Mouse (Mus musculus): ENCODE data around the gene Hist1h4c. TPM values are rescaled to one million over a fixed set of nuclear protein-coding genes. Genes with fewer than 3 reads are reported as not detected.
"Not testable (repeated sequence)": the region's sequence is repeated elsewhere in the genome, so short reads cannot be mapped to it uniquely, and the experiment has no call there.

The Hist1h4c gene
- total and polyA plus RNA-seq, 3 experiments = 2.2 to 240 (median 123) TPM

DNA sequence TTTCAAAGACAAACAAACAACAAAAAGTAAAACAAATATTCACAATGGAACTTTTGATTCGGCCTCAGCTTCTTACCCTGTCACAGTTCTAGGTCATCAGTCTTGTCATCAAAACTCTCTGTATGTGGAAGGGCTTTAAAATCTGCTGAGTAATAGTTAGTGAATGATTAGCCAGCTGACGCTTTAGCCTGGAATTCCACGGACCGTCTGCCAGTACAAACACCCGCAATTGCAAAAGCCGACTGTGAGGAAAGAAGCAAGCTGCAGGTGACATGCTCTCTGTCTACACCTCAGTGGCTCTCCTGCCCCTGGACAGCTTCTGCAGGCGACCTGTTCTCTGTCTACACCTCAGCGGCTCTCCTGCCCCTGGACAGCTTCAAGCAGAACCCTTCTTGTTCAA, 32.2 kb upstream of the Hist1h4c start:
- TF ChIP-seq TAL1 (conservative IDR thresholded peaks at IDR 0.05; ENCODE audit: low read depth, low read length) = no peak
- TF ChIP-seq GATA1 (IDR thresholded peaks at IDR 0.05; ENCODE audit: borderline replicate concordance, low read length) = no peak
- no peak for TF ChIP-seq CTCF (IDR thresholded peaks at IDR 0.05; ENCODE audit: low read depth, low read length)
- TF ChIP-seq POLR2AphosphoS5 (IDR thresholded peaks at IDR 0.05; ENCODE audit: insufficient replicate concordance, low read depth, low read length) = no peak
- TF ChIP-seq GATA2 (IDR thresholded peaks at IDR 0.05; ENCODE audit: borderline replicate concordance, low read depth, low read length) = no peak
- peaks cover 16% of the 10 kb centered on the region for H3K27me3 ChIP-seq (ENCODE audit: insufficient read depth, low read length)
- DNase-seq (ENCODE audit: low spot score) (no peak), ATAC-seq (ENCODE audit: extremely low read depth, insufficient number of reproducible peaks, low FRiP score, poor library complexity, severe bottlenecking) (no peak)
- H3K9me3 ChIP-seq (replicated peaks) = no peaks in the 10 kb centered on the region
- no peak overlapping the region for H3K4me3 ChIP-seq (ENCODE audit: low read depth, low read length)
- no peaks in the 10 kb centered on the region for H3K36me3 ChIP-seq (replicated peaks)
- H3K4me1 ChIP-seq (ENCODE audit: insufficient read depth, low read depth, low read length) = peaks cover 3% of the 10 kb centered on the region; the same call in 1 of the 2 replicates

DNA sequence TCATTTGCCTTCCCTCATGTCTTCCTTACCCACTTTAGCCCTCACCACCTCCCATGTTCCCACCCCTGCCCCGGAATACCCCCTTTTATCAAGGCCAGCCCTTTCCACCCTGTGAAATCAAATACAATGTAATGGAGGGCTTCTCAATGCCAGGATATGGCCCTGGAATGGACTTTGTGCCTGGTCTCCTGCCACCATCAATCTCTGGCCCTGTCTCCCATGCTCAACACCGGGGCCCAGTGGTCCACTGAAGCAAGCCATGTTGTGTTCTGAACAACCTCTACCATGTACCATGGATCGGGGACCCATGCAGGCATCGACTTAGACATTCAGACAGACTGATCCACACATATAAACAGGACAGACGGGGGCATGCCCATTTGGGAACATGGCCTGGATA, 31.5 kb upstream of the Hist1h4c start:
- Histone ChIP-seq H3K36me3 (replicated peaks) (no peaks in the 10 kb centered on the region), H3K27me3 (ENCODE audit: insufficient read depth, low read length) (peaks cover 18% of the 10 kb centered on the region), H3K9me3 (replicated peaks) (no peaks in the 10 kb centered on the region), H3K4me3 (ENCODE audit: low read depth, low read length) (no peak overlapping the region), H3K4me1 (ENCODE audit: insufficient read depth, low read depth, low read length) (peaks cover 3% of the 10 kb centered on the region; the same call in 1 of the 2 replicates)
- ATAC-seq (ENCODE audit: extremely low read depth, insufficient number of reproducible peaks, low FRiP score, poor library complexity, severe bottlenecking) (no peak), DNase-seq (ENCODE audit: low spot score) (no peak)
- TF ChIP-seq POLR2AphosphoS5 (IDR thresholded peaks at IDR 0.05; ENCODE audit: insufficient replicate concordance, low read depth, low read length) (no peak), CTCF (IDR thresholded peaks at IDR 0.05; ENCODE audit: low read depth, low read length) (no peak), GATA1 (IDR thresholded peaks at IDR 0.05; ENCODE audit: borderline replicate concordance, low read length) (no peak), GATA2 (IDR thresholded peaks at IDR 0.05; ENCODE audit: borderline replicate concordance, low read depth, low read length) (no peak)

DNA sequence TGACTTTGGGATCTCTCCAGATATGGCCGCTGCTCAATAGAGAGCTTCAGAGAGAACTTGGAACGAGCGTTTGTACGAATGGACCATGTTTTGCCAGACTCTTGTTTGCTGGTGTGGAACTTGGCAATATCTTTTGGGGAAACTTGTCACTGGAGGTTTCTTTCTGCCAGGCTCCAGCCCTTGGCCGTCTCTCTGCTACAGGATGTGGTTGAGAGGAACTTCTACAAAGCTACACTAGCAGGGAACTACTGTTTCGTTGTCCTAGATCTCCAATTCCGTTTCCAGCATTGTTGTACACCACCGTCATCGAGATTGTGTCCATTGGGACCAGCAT, 30.9 kb upstream of the Hist1h4c start:
- no peak overlapping the region for H3K4me3 ChIP-seq (ENCODE audit: low read depth, low read length)
- no peaks in the 10 kb centered on the region for H3K4me1 ChIP-seq (ENCODE audit: insufficient read depth, low read depth, low read length)
- H3K9me3 ChIP-seq (replicated peaks) = no peaks in the 10 kb centered on the region
- DNase-seq (ENCODE audit: low spot score) = no peak
- ATAC-seq (ENCODE audit: extremely low read depth, insufficient number of reproducible peaks, low FRiP score, poor library complexity, severe bottlenecking) = no peak
- no peaks in the 10 kb centered on the region for H3K36me3 ChIP-seq (replicated peaks)
- no peak for TF ChIP-seq GATA2 (IDR thresholded peaks at IDR 0.05; ENCODE audit: borderline replicate concordance, low read depth, low read length)
- no peak for TF ChIP-seq TAL1 (conservative IDR thresholded peaks at IDR 0.05; ENCODE audit: low read depth, low read length)
- no peak for TF ChIP-seq CTCF (IDR thresholded peaks at IDR 0.05; ENCODE audit: low read depth, low read length)
- no peak for TF ChIP-seq GATA1 (IDR thresholded peaks at IDR 0.05; ENCODE audit: borderline replicate concordance, low read length)
- TF ChIP-seq POLR2AphosphoS5 (IDR thresholded peaks at IDR 0.05; ENCODE audit: insufficient replicate concordance, low read depth, low read length) = no peak
- peaks cover 20% of the 10 kb centered on the region for H3K27me3 ChIP-seq (ENCODE audit: insufficient read depth, low read length)

DNA sequence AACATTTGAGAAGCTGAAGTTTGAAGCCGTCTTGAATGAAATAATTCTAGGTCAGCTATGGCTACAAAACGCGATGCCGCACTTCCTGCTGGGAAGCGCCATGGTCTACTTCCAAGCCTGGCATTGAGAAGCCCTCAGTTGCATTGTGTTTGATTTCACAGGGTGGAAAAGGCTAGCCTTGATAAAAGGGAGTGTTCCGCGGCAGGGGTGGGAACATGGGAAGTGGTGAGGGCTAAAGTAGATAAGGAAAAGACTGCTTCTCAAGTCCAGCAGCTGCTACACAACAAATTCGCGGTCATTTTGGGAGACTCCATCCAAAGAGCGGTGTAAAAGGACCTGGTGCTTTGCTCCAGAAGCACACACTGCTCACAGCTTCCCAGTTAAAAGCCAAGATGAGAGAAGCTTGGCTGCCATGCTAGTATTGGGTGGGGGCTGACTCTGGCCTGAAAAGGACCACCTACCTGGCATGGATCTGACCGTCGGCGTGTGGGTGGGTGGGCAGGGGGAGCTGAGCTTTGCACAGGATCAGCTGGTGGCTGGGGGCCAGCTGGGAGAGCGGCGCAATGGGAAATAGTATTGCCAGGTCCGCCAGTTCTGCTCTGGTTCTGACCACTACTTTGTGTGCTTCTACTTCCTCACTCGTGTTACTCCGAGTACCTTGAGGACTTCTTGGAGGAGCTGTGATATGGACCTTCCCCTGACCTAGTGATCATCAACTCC, 30.4 kb upstream of the Hist1h4c start:
- Histone ChIP-seq H3K4me1 (ENCODE audit: insufficient read depth, low read depth, low read length) (no peaks in the 10 kb centered on the region), H3K4me3 (ENCODE audit: low read depth, low read length) (no peak overlapping the region), H3K9me3 (replicated peaks) (no peaks in the 10 kb centered on the region), H3K27me3 (ENCODE audit: insufficient read depth, low read length) (peaks cover 25% of the 10 kb centered on the region), H3K36me3 (replicated peaks) (no peaks in the 10 kb centered on the region)
- DNase-seq (ENCODE audit: low spot score) (no peak), ATAC-seq (ENCODE audit: extremely low read depth, insufficient number of reproducible peaks, low FRiP score, poor library complexity, severe bottlenecking) (no peak)
- TF ChIP-seq TAL1 (conservative IDR thresholded peaks at IDR 0.05; ENCODE audit: low read depth, low read length) (no peak), GATA2 (IDR thresholded peaks at IDR 0.05; ENCODE audit: borderline replicate concordance, low read depth, low read length) (no peak), CTCF (IDR thresholded peaks at IDR 0.05; ENCODE audit: low read depth, low read length) (no peak), GATA1 (IDR thresholded peaks at IDR 0.05; ENCODE audit: borderline replicate concordance, low read length) (no peak)

DNA sequence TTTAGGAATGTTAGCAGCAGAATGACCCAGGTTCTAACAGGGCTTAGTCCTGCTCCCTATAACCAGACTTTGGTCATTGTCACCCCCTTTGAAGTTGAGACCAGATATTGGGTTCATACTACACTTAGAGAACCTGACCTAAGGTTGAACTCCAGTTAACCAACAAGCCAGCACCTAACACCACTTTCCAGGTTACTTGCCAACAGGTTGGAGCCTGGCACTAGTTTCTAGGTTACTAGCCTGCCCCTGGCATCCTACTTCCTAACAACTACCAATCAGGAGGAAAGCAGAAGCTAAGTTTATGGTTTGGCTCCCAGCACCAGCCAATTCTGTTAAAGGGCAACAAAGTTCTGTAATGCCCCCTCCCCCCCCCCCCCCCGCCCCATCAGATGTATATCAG, 27.0 kb upstream of the Hist1h4c start:
- Histone ChIP-seq H3K36me3 (replicated peaks) (no peaks in the 10 kb centered on the region), H3K4me3 (ENCODE audit: low read depth, low read length) (no peak overlapping the region), H3K27me3 (ENCODE audit: insufficient read depth, low read length) (peaks cover 40% of the 10 kb centered on the region), H3K9me3 (replicated peaks) (no peaks in the 10 kb centered on the region), H3K4me1 (ENCODE audit: insufficient read depth, low read depth, low read length) (no peaks in the 10 kb centered on the region)
- DNase-seq (ENCODE audit: low spot score) (no peak), ATAC-seq (ENCODE audit: extremely low read depth, insufficient number of reproducible peaks, low FRiP score, poor library complexity, severe bottlenecking) (no peak)
- TF ChIP-seq CTCF (IDR thresholded peaks at IDR 0.05; ENCODE audit: low read depth, low read length) = no peak
- TF ChIP-seq GATA1 (IDR thresholded peaks at IDR 0.05; ENCODE audit: borderline replicate concordance, low read length) = no peak
- TF ChIP-seq POLR2AphosphoS5 (IDR thresholded peaks at IDR 0.05; ENCODE audit: insufficient replicate concordance, low read depth, low read length) = no peak

DNA sequence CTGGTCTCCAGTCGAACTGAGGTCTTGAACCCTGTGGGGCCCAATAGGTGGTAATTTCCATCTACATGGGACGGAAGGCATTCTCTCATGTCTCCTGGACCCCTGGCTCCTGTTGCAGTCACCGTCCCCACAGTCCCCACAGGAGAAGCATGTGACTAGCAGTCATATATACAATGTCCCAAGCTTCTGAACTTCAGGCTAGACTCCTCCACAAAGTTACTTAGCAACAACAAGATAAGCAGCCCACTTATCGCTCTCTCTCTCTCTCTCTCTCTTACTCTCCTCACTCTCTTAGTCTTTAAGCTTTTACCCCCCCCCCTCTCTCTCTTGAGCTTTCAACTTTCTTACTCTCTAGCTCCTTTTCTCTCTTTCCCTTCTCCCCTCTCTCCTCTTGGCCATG, 26.0 kb upstream of the Hist1h4c start:
- H3K4me3 ChIP-seq (ENCODE audit: low read depth, low read length) = no peak overlapping the region
- H3K27me3 ChIP-seq (ENCODE audit: insufficient read depth, low read length) = peaks cover 37% of the 10 kb centered on the region
- H3K9me3 ChIP-seq (replicated peaks) = no peaks in the 10 kb centered on the region
- no peak for DNase-seq (ENCODE audit: low spot score)
- no peaks in the 10 kb centered on the region for H3K36me3 ChIP-seq (replicated peaks)
- H3K4me1 ChIP-seq (ENCODE audit: insufficient read depth, low read depth, low read length) = no peaks in the 10 kb centered on the region
- TF ChIP-seq POLR2AphosphoS5 (IDR thresholded peaks at IDR 0.05; ENCODE audit: insufficient replicate concordance, low read depth, low read length) (no peak), CTCF (IDR thresholded peaks at IDR 0.05; ENCODE audit: low read depth, low read length) (no peak), TAL1 (conservative IDR thresholded peaks at IDR 0.05; ENCODE audit: low read depth, low read length) (no peak), GATA1 (IDR thresholded peaks at IDR 0.05; ENCODE audit: borderline replicate concordance, low read length) (no peak), GATA2 (IDR thresholded peaks at IDR 0.05; ENCODE audit: borderline replicate concordance, low read depth, low read length) (no peak)
- ATAC-seq (ENCODE audit: extremely low read depth, insufficient number of reproducible peaks, low FRiP score, poor library complexity, severe bottlenecking) = no peak

DNA sequence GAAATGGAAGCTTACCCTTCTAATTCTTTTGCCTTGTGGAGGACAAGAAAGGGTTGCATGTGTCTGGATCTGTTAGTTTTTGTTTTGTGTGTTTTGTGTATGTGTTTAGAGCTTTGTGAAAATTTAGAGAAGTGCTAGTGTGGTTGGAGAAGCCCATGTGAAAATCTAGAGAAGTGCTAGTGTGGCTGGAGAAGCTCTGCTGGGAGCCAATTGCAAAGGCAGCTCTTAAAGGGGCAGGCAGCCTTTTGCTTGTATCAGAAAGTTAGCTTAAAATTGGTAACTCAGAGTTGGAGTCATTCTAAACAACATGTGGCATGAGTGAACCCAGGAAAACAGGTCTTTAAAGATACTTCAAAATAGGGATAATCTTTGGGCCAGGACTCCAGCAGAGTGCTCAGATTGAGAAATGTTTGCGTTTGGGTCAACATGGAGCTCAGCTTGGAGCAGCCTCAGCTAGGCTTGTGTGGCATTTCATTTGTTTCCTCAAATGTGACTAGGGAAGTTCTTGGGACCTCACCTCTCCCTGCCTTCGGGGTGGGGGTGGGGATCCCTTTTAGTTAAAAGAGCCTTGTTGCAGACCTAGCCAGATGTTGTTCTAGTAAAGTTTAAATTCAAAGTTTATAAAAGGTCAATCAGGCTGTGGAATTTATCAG, 19.5 kb upstream of the Hist1h4c start:
- H3K36me3 ChIP-seq (replicated peaks); H3K4me1 ChIP-seq (ENCODE audit: insufficient read depth, low read depth, low read length); H3K4me3 ChIP-seq (ENCODE audit: low read depth, low read length); DNase-seq (ENCODE audit: low spot score); H3K9me3 ChIP-seq (replicated peaks); ATAC-seq (ENCODE audit: extremely low read depth, insufficient number of reproducible peaks, low FRiP score, poor library complexity, severe bottlenecking): not testable (repeated sequence)
- H3K27me3 ChIP-seq (ENCODE audit: insufficient read depth, low read length) = peaks cover 21% of the 10 kb centered on the region
